Mouse (Mus musculus): ENCODE results near the gene Unkl. TPM values are rescaled to one million over a fixed set of nuclear protein-coding genes. Genes with fewer than 3 reads are reported as not detected.
A peak's percentile ranks its signal among the peaks of the same experiment; 100 is the strongest.
"Not testable (repeated sequence)": the region's sequence is repeated elsewhere in the genome, so short reads cannot be mapped to it uniquely, and the experiment has no call there.

The Unkl gene
- polyA plus RNA-seq, 1 experiment, result 1.8 TPM

DNA sequence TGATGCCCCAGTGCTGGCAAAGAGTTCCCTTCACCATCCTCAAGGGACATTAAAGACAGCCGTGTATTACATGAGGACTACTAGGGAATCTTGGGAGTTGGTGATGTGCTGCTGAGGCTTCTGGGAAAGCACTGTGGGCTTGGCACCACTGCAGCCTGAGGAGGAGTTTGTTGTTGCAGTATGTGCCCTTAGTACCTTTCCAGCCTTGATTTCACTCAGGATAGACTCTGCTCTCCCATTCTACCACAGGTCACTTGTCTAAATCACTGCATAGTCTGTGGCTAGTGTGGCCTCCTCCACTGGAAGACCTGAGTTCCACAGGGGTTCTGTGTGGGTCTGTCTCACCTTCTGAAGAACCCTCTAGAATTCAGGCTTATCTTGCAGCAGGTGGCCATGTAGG is 32.5 kb downstream of the Unkl start:
- Histone ChIP-seq H3K79me3 (ENCODE audit: low read depth) (no peaks in the 10 kb centered on the region), H3K36me3 (ENCODE audit: control insufficient read depth, insufficient read depth) (peaks cover 2% of the 10 kb centered on the region), H3K4me3 (ENCODE audit: insufficient read depth, poor library complexity, severe bottlenecking) (no peak overlapping the region), H3K27me3 (ENCODE audit: control insufficient read depth, insufficient read depth, insufficient read length) (no peaks in the 10 kb centered on the region), H3ac (ENCODE audit: control insufficient read depth, insufficient read length, low read depth) (no peak overlapping the region), H3K79me2 (ENCODE audit: control insufficient read depth, insufficient read depth) (no peaks in the 10 kb centered on the region)
- TF ChIP-seq FOSL1 (IDR thresholded peaks at IDR 0.05; ENCODE audit: insufficient read depth, low read length, poor library complexity, severe bottlenecking) (no peak), USF1 (IDR thresholded peaks at IDR 0.05; ENCODE audit: low read depth) (no peak), CEBPB (IDR thresholded peaks at IDR 0.05; ENCODE audit: low read depth) (no peak), MAX (IDR thresholded peaks at IDR 0.05) (no peak), CTCF (IDR thresholded peaks at IDR 0.05; ENCODE audit: control insufficient read depth, insufficient read depth, insufficient read length) (no peak), MYOG (IDR thresholded peaks at IDR 0.05; ENCODE audit: control insufficient read depth, extremely low read depth, insufficient read length) (no peak), MYOD1 (IDR thresholded peaks at IDR 0.05; ENCODE audit: control insufficient read depth, insufficient read length, low read depth) (no peak)

DNA sequence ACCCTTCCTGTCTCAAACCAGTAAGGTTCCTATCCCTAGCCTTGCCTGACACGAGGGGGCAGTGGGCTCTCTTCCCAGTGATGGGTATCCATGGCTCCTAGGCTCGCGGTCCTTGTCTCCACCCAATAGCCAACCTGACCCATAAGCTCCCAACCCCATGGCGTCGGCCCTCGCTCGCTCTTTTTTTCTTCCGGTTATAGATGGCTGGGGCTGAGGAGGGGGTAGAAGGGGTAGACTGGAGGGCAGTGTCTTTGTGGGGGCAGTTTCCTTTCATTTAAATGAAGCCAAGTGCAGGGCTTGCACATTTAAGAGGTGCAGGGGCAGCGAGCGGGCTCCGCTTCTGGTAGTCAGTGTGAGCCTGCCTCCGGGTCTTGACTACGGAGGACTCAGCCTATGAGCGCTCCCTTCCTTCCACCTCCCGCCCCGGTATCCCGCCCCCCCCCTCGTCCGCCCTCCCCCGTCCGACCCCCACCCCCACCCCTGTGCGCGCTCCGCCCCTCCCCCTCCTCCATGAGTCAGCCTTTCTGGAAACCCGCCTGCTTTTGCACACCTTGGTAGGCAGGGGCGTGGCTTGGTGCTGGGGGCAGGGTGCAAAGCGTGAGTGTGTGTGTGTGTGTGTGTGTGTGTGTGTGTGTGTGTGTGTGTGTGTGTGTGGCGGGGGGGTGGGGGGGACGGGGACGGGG is 33.8 kb downstream of the Unkl start:
- TF ChIP-seq USF1 (IDR thresholded peaks at IDR 0.05; ENCODE audit: low read depth) (no peak), MAX (IDR thresholded peaks at IDR 0.05) (no peak), CEBPB (IDR thresholded peaks at IDR 0.05; ENCODE audit: low read depth) (no peak), CTCF (IDR thresholded peaks at IDR 0.05; ENCODE audit: control insufficient read depth, insufficient read depth, insufficient read length) (no peak), FOSL1 (IDR thresholded peaks at IDR 0.05; ENCODE audit: insufficient read depth, low read length, poor library complexity, severe bottlenecking) (no peak), MYOG (IDR thresholded peaks at IDR 0.05; ENCODE audit: control insufficient read depth, extremely low read depth, insufficient read length) (no peak), MYOD1 (IDR thresholded peaks at IDR 0.05; ENCODE audit: control insufficient read depth, insufficient read length, low read depth) (no peak)
- Histone ChIP-seq H3K79me3 (ENCODE audit: low read depth) (no peaks in the 10 kb centered on the region), H3K27me3 (ENCODE audit: control insufficient read depth, insufficient read depth, insufficient read length) (no peaks in the 10 kb centered on the region), H3K4me3 (ENCODE audit: insufficient read depth, poor library complexity, severe bottlenecking) (peak overlapping the region; percentile 14), H3K79me2 (ENCODE audit: control insufficient read depth, insufficient read depth) (no peaks in the 10 kb centered on the region), H3ac (ENCODE audit: control insufficient read depth, insufficient read length, low read depth) (no peak overlapping the region), H3K36me3 (ENCODE audit: control insufficient read depth, insufficient read depth) (no peaks in the 10 kb centered on the region)

DNA sequence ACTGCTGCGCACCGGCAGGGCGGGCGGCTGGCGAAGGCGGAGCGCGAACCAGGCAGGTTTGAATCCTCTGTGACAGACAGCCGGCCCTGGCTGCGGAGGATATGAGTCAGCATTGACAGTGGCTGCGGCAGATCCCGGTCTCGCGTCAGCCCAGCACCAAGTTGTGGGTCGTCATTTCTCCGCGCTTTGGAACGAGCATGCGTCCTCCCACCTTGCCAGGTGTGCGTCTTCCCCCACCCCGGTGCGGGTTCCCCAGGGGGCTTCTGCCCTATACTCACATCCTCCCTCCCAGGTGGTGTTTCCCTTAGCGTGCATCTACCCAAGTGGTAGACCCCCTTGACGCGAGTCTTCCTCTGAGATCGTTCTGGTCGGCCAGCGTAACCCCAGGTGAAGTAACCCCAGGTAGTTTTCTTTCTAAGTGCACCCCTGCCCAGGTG is 34.3 kb downstream of the Unkl start:
- not testable (repeated sequence) for H3K79me2 ChIP-seq (ENCODE audit: control insufficient read depth, insufficient read depth); H3K4me3 ChIP-seq (ENCODE audit: insufficient read depth, poor library complexity, severe bottlenecking)

GRCm38 (mm10) chr17:25222951-25223601 is 34.9 kb downstream of the Unkl start:
- Histone ChIP-seq H3K79me3 (ENCODE audit: low read depth) (no peaks in the 10 kb centered on the region), H3K27me3 (ENCODE audit: control insufficient read depth, insufficient read depth, insufficient read length) (no peaks in the 10 kb centered on the region), H3K36me3 (ENCODE audit: control insufficient read depth, insufficient read depth) (no peaks in the 10 kb centered on the region), H3K79me2 (ENCODE audit: control insufficient read depth, insufficient read depth) (no peaks in the 10 kb centered on the region), H3ac (ENCODE audit: control insufficient read depth, insufficient read length, low read depth) (no peak overlapping the region), H3K4me3 (ENCODE audit: insufficient read depth, poor library complexity, severe bottlenecking) (no peak overlapping the region)
- TF ChIP-seq MYOG (IDR thresholded peaks at IDR 0.05; ENCODE audit: control insufficient read depth, extremely low read depth, insufficient read length), result no peak
- TF ChIP-seq CTCF (IDR thresholded peaks at IDR 0.05; ENCODE audit: control insufficient read depth, insufficient read depth, insufficient read length), result no peak
- no peak for TF ChIP-seq MYOD1 (IDR thresholded peaks at IDR 0.05; ENCODE audit: control insufficient read depth, insufficient read length, low read depth)
- no peak for TF ChIP-seq CEBPB (IDR thresholded peaks at IDR 0.05; ENCODE audit: low read depth)

More for the DNA sequence above, 34.3 kb downstream of the Unkl start:
- not testable (repeated sequence) for H3K79me3 ChIP-seq (ENCODE audit: low read depth); H3ac ChIP-seq (ENCODE audit: control insufficient read depth, insufficient read length, low read depth); H3K36me3 ChIP-seq (ENCODE audit: control insufficient read depth, insufficient read depth); H3K27me3 ChIP-seq (ENCODE audit: control insufficient read depth, insufficient read depth, insufficient read length)

- Histone ChIP-seq H3K36me3 (ENCODE audit: control insufficient read depth, insufficient read depth) (no peaks in the 10 kb centered on the region), H3K27me3 (ENCODE audit: control insufficient read depth, insufficient read depth, insufficient read length) (no peaks in the 10 kb centered on the region), H3K79me3 (ENCODE audit: low read depth) (no peaks in the 10 kb centered on the region), H3K79me2 (ENCODE audit: control insufficient read depth, insufficient read depth) (no peaks in the 10 kb centered on the region), H3K4me3 (ENCODE audit: insufficient read depth, poor library complexity, severe bottlenecking) (no peak overlapping the region), H3ac (ENCODE audit: control insufficient read depth, insufficient read length, low read depth) (no peak overlapping the region)
- TF ChIP-seq CEBPB (IDR thresholded peaks at IDR 0.05; ENCODE audit: low read depth) (no peak), CTCF (IDR thresholded peaks at IDR 0.05; ENCODE audit: control insufficient read depth, insufficient read depth, insufficient read length) (no peak)
Measured at GRCm38 (mm10) chr17:25224586-25225222, 36.5 kb downstream of the Unkl start.

- Histone ChIP-seq H3K4me3 (ENCODE audit: insufficient read depth, poor library complexity, severe bottlenecking) (no peak overlapping the region), H3K79me3 (ENCODE audit: low read depth) (no peaks in the 10 kb centered on the region), H3K27me3 (ENCODE audit: control insufficient read depth, insufficient read depth, insufficient read length) (no peaks in the 10 kb centered on the region), H3K79me2 (ENCODE audit: control insufficient read depth, insufficient read depth) (no peaks in the 10 kb centered on the region), H3ac (ENCODE audit: control insufficient read depth, insufficient read length, low read depth) (no peak overlapping the region), H3K36me3 (ENCODE audit: control insufficient read depth, insufficient read depth) (no peaks in the 10 kb centered on the region)
- TF ChIP-seq FOSL1 (IDR thresholded peaks at IDR 0.05; ENCODE audit: insufficient read depth, low read length, poor library complexity, severe bottlenecking) (no peak), CTCF (IDR thresholded peaks at IDR 0.05; ENCODE audit: control insufficient read depth, insufficient read depth, insufficient read length) (no peak)
Measured at GRCm38 (mm10) chr17:25225659-25226058, 37.5 kb downstream of the Unkl start.

Measured in C2C12 (cell line).